Mouse (Mus musculus) ES-E14 (cell line): ENCODE data around the gene Phospho1. TPM values are rescaled to one million over a fixed set of nuclear protein-coding genes. Genes with fewer than 3 reads are reported as not detected.

ENCODE experiments used
- DNase-seq: peaks from one replicate; pipeline ENCODE4 v3.0.0-alpha.2; 2013; ENCODE audit warnings: low read depth, low spot score
- H3K27ac ChIP-seq: 2 replicates; pipeline ENCODE4 v1.5.1; 2012; ENCODE audit warnings: low read depth, mild to moderate bottlenecking, low read length, moderate library complexity, mixed read lengths; ENCODE audit not compliant: poor library complexity, insufficient read depth, severe bottlenecking
- H3K36me3 ChIP-seq: 2 replicates; pipeline ENCODE4 v1.6.1; 2012; ENCODE audit warnings: mild to moderate bottlenecking, low read length, moderate library complexity, mixed read lengths; ENCODE audit not compliant: control insufficient read depth, poor library complexity, insufficient read depth, severe bottlenecking
- H3K4me1 ChIP-seq, 2 experiments: fragments of 150-350 bp in 1 of 2; sonication (generic) in 1 of 2; 2 replicates each; pipeline ENCODE4 v1.6.1; 2012; ENCODE audit warnings: low read length in 2 of 2, mild to moderate bottlenecking in 1 of 2, mixed read lengths in 1 of 2; ENCODE audit not compliant: control insufficient read depth in 2 of 2, insufficient read depth in 2 of 2, poor library complexity in 1 of 2
- H3K4me3 ChIP-seq, 2 experiments: fragments of 150-350 bp in 1 of 2; sonication (generic) in 1 of 2; 2 replicates each; pipeline ENCODE4 v1.5.1; 2012; ENCODE audit warnings: low read length in 2 of 2, low read depth in 1 of 2, mild to moderate bottlenecking in 1 of 2, mixed read lengths in 1 of 2; ENCODE audit not compliant: insufficient read depth in 1 of 2, poor library complexity in 1 of 2, severe bottlenecking in 1 of 2
- H3K9ac ChIP-seq: 2 replicates; pipeline ENCODE4 v1.6.1; 2012; ENCODE audit warnings: low read depth, mild to moderate bottlenecking, low read length, mixed read lengths; ENCODE audit not compliant: poor library complexity, insufficient read depth, severe bottlenecking
- H3K9me3 ChIP-seq: fragments of 150-350 bp; sonication (generic); 2 replicates; pipeline ENCODE4 v1.6.1; 2012; ENCODE audit warnings: low read depth, mild to moderate bottlenecking, low read length; ENCODE audit not compliant: control insufficient read depth, insufficient read depth
- CHD2 ChIP-seq: IDR thresholded peaks from 2 replicates; pipeline ENCODE4 v1.6.1; 2014; ENCODE audit warnings: mild to moderate bottlenecking, low read depth, low read length, inconsistent platforms
- HCFC1 ChIP-seq: IDR thresholded peaks from 2 replicates; pipeline ENCODE4 v1.6.1; 2012; ENCODE audit warnings: low read length, inconsistent platforms, borderline replicate concordance; ENCODE audit not compliant: insufficient read depth
- MAFK ChIP-seq: IDR thresholded peaks from 2 replicates; pipeline ENCODE4 v1.6.1; 2014; ENCODE audit warnings: mild to moderate bottlenecking, low read depth, low read length, inconsistent platforms; ENCODE audit not compliant: insufficient read depth
- ZC3H11A ChIP-seq: IDR thresholded peaks from 2 replicates; pipeline ENCODE4 v1.6.1; 2012; ENCODE audit warnings: low read depth, mild to moderate bottlenecking, inconsistent platforms, low read length, borderline replicate concordance
- ZNF384 ChIP-seq: IDR thresholded peaks from 2 replicates; pipeline ENCODE4 v1.6.1; 2012; ENCODE audit warnings: low read depth, low read length, inconsistent platforms
- in situ Hi-C, 2 experiments: fragments of 600-800 bp; cut with MboI; formaldehyde crosslinking; loops; one replicate each; pipeline ENCODE4 v1.15.1; 2025; ENCODE audit warnings: low sequenced_read_pairs in 2 of 2, inconsistent platforms in 1 of 2; ENCODE audit not compliant: unreplicated experiment in 2 of 2
- total RNA-seq: library from RNA; depleted of rRNA; stranded (reverse); fragments of 300-350 nt; gene quantifications from 2 replicates; pipeline ENCODE4 v1.2.3, GENCODE M21; 2012

Phospho1 gene
- total RNA-seq, 1 experiment, result 2.6 TPM

DNA sequence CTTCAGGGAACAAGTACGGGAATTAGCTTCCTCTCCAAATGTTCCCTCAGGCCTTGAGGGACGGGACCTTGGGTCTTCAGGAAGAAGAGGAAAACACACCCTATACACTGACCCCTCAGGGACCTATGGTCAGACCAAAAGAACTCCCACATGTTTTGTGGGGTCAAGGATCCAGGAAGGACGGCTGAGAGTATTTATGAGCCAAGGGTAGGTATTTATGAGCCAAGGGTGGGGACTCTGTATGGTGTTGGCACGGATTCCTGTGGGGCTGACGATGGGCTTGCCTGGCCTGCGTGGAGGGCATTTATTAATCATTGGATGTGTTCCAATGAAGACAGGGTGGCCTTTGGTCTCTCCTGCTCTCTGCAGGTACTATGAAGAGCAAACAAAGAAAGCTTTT is 12.1 kb downstream of the Phospho1 start:
- Histone ChIP-seq H3K36me3 (no peaks in the 10 kb centered on the region), H3K4me1 (peaks cover 5 to 36% of the 10 kb centered on the region in 2 experiments; a peak in 3 of 4 replicates), H3K4me3 (no peak overlapping the region), H3K9ac (no peak overlapping the region), H3K27ac (no peak overlapping the region), H3K9me3 (no peaks in the 10 kb centered on the region)
- DNase-seq, result no peak
- in situ Hi-C loops, result no loop called here
- TF ChIP-seq ZC3H11A (no peak), ZNF384 (no peak), HCFC1 (no peak), CHD2 (no peak)

DNA sequence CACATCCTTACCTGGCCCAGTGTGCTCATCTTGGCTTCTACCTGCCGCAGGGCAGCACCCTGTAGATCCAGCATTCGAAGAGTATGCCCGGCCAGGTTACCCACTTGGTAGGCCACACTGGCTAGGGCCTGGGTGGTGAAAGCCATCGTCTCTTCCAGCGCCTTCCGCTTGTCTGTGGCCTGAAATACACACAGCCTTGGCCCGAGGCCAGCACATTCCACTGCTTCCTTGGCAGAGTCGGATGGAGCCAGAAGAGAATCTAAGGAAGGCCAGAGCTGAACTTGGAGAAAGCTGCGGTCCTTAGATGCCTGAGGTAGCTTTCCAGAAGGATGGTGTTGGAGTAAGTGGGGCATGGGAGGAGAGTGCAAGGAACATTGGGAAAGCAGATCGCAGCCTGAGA is 12.8 kb downstream of the Phospho1 start, which contains the start of gene Gngt2:
Gene Gngt2, plus strand, starts transcription at position 158 of the 400 bp plus-strand sequence.
- in situ Hi-C loops, result no loop called here
- Histone ChIP-seq H3K36me3 (no peaks in the 10 kb centered on the region), H3K27ac (no peak within 1 kb of the TSS), H3K4me1 (peaks cover 5 to 37% of the 10 kb centered on the region in 2 experiments; a peak in 3 of 4 replicates), H3K9me3 (no peaks in the 10 kb centered on the region), H3K4me3 (no peak within 1 kb of the TSS), H3K9ac (no peak within 1 kb of the TSS)
- no peak for DNase-seq
- TF ChIP-seq MAFK, result no peak
- no peak for TF ChIP-seq CHD2

DNA sequence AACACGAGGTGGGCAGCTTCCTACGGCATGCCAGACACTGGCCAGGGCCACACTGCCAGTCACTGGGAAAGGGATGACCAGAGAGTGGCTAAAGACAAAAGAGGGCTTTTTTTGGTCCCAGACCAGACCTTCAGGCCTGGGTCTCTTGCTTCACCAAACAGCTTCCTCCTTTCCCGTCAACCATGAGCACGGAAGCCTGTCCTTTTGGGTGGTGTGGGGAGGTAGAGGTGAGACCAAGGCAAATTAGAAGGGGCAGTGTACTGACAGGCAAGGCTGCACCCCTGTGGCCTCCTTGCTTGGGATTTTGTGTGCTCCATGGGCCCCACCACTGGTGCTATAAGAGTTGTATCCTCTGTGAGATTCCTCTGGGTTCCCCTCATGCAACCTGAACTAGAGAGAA is 14.3 kb downstream of the Phospho1 start:
- H3K36me3 ChIP-seq, result no peaks in the 10 kb centered on the region
- TF ChIP-seq CHD2 (no peak), HCFC1 (no peak), MAFK (no peak), ZNF384 (no peak), ZC3H11A (no peak)
- no peak overlapping the region for H3K9ac ChIP-seq
- no peak overlapping the region for H3K27ac ChIP-seq
- no peak overlapping the region for H3K4me3 ChIP-seq
- in situ Hi-C loops, result no loop called here
- peaks cover 8 to 35% of the 10 kb centered on the region in 2 experiments for H3K4me1 ChIP-seq
- DNase-seq, result no peak
- no peaks in the 10 kb centered on the region for H3K9me3 ChIP-seq

DNA sequence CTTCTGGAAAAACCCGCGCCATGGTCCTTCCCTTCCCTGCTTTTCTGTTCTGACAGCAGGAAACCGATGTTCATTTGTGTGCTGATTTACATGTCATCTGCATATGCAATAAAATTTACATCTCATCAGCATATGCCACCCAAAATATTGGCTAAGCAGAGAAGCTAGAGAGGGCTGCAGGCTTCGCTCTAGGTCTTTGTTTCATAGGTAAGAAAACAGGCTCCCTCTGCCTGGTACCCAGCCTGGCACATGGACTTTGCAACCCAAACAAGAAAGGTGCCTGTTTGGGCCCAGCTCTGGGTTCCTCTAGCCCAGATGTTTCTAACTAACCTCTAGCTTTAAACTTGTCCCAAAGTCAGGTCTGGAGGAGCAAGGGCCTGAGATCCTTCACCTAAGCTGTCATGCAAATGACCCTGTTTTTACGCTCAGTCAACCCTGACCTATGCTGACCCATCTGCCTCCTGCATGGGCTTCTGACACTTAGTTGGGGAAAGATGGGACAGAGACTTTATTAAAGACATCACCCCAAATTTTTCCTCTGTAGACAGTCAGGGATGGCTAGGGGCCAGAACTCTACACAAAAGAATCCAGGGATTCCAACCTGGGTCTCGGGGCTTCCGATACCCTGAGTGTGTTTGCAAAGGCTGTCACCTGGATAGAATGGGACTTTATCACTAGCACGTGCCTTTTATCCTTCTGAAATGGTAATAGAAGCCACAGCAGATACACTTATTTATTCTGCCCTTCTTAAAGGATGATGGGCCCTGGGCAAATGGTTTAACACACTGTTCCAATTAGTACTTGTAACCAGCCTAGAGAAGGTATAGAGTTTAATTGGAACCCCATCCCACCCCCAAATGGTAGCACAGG is 14.9 kb downstream of the Phospho1 start:
- TF ChIP-seq HCFC1 (no peak), ZNF384 (no peak), ZC3H11A (no peak)
- Histone ChIP-seq H3K4me1 (peaks cover 11 to 32% of the 10 kb centered on the region in 2 experiments), H3K9ac (no peak overlapping the region), H3K36me3 (no peaks in the 10 kb centered on the region), H3K9me3 (no peaks in the 10 kb centered on the region), H3K4me3 (no peak overlapping the region), H3K27ac (no peak overlapping the region)
- no peak for DNase-seq
- in situ Hi-C loops, result no loop called here
